Mouse (Mus musculus) spleen, adult 2 months (tissue): ENCODE data around the gene Gm17622.

Experiments used
- CTCF ChIP-seq: fragments of 200-500 bp; IDR thresholded peaks from 2 replicates; pipeline ENCODE4 v1.5.1; 2011; ENCODE audit warnings: mild to moderate bottlenecking, inconsistent platforms; ENCODE audit not compliant: insufficient read depth, insufficient read length, insufficient replicate concordance; ENCODE audit errors: extremely low read depth
- POLR2A ChIP-seq: fragments of 200-500 bp; IDR thresholded peaks from 2 replicates; pipeline ENCODE4 v1.6.1; 2011; ENCODE audit warnings: low read depth, low read length, inconsistent platforms

GRCm38 (mm10) chr13:96451386-96452140 lies 39.0 kb upstream of the Gm17622 start:
- TF ChIP-seq POLR2A = no peak
- no peak for TF ChIP-seq CTCF
